Mouse (Mus musculus) MEL-GATA-1-ER (cell line): Measurements from ENCODE around the gene Acot2.
A peak's percentile ranks its signal among the peaks of the same experiment; 100 is the strongest.
"Not testable (repeated sequence)": the region's sequence is repeated elsewhere in the genome, so short reads cannot be mapped to it uniquely, and the experiment has no call there.

Experiments used
- DNase-seq: peaks from one replicate; pipeline ENCODE4 v3.0.0-alpha.2; 2012; ENCODE audit warnings: low read depth; ENCODE audit errors: extremely low read depth

Gene Acot2

GRCm38 (mm10) chr12:84034108-84034507, 46.4 kb downstream of the Acot2 start:
- peak; percentile 32 for DNase-seq

GRCm38 (mm10) chr12:84038241-84038640, 50.6 kb downstream of the Acot2 start, which contains the start of gene Acot4:
Gene Acot4 (plus strand): TSS chr12:84038379.
- not testable (repeated sequence) for DNase-seq

- not testable (repeated sequence) for DNase-seq
Observed at GRCm38 (mm10) chr12:84038691-84039111, 51.0 kb downstream of the Acot2 start, which contains the start of gene Gm49366. Gene Gm49366 (plus strand): TSS chr12:84038935.

- DNase-seq = no peak
Observed at GRCm38 (mm10) chr12:84042248-84042647, 54.6 kb downstream of the Acot2 start.
